Mouse (Mus musculus): ENCODE data around the gene Efemp1.

Gene Efemp1

GRCm38 (mm10) chr11:28853102-28853800 is at the start of gene Efemp1:
Gene Efemp1 (plus strand): TSS chr11:28853204.
- in situ Hi-C loops (cut with MboI) = no loop called here

GRCm38 (mm10) chr11:28808685-28809084 is 44.3 kb upstream of the Efemp1 start:
- in situ Hi-C loops (cut with MboI) = no loop called here

DNA sequence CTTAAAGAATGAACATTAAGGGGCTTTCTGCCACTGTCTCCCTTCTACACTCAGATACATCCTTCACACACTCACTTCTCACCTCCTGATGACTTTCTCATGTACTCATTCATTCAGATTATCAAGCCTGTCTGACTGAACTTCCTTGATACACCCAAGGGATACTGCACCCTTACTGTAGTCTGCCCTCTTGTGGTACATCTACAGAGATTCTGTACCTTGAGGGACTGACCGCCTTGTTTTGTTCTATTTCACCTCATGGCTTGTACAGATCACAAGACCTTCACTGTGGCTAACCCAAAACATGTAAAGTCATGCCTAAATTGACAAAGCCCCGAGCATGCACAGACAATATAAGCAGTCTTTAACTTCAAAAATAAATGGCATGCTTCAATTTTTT is 41.1 kb upstream of the Efemp1 start:
- in situ Hi-C loops (cut with MboI) = no loop called here

DNA sequence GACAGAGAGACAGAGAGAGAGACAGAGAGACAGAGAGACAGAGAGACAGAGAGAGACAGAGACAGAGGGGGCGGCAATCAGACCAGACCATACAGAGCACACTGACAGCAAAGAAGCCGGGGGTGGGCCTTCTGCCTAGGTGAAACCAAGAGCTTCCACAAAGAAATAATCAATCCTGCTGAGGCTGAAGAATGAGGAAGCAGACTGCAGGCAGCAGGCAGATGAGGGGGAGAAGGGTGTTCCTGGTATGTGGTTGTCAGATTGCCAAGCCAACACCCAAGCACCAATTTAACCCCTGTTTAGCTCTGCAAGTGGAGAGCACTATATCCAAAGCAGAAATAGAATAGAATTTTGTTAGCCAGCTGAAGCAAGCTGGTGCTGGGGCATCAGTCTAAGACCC is 40.4 kb upstream of the Efemp1 start:
- in situ Hi-C loops (cut with MboI) = no loop called here

DNA sequence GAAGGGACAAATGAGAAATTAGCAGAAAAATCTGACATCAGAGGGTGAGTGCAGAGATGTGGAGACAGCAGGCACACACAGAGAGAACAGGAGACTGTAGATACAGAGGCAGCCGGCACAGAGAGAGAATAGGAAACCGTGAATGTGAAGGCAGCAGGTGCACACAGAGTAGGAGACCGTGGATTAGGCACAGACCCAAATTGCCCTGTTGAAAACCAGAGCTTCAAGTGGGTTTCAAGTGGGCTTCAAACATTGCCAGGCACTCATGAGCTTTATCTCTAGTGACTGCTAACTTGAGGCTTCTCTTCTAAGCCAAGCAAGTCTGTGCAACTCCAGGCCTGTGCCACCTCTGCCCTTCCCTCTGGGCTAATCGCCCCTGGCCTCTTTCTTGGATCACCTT is 35.6 kb upstream of the Efemp1 start:
- in situ Hi-C loops (cut with MboI) = no loop called here

GRCm38 (mm10) chr11:28826950-28827349 is 26.1 kb upstream of the Efemp1 start:
- in situ Hi-C loops (cut with MboI) = no loop called here

DNA sequence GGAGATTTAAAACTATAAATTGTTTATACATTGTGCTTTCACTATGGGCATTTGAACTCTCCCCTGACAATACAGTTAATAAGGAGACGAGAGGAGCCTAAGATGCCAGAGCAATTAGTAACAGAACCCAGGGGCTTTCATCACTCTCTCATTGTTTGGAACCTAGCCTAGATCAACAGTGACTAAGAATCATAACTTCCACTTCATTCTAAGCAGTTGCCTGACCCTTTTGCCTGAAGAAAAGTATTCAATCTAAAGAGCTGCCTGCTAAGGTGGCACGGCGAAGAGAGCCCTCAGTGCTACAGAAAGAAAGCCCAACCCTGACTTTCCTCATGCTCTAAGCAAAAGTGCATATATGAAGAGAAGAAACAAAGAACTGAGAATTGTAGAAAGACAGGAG is 19.2 kb upstream of the Efemp1 start:
- in situ Hi-C loops (cut with MboI) = no loop called here

DNA sequence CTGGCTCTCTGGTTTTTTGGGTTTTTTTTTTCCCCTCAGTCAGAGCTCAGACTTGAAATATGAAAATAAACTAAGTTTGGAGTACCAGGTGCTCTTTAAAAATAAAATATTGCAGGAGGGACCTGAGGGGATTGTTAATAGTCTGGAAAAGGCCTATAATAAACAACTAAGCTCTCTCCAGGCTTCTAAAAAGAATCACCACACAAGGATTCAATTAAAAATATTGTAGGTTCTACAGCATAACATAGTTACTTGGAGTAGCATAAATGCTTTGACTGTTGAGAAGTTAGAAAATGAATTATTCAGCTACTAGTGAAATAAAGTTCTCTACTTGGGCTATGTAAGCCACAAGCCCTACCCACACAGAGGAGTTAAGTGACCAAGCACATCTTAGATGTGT is 17.9 kb upstream of the Efemp1 start:
- in situ Hi-C loops (cut with MboI) = no loop called here

- in situ Hi-C loops (cut with MboI) = no loop called here
Observed at GRCm38 (mm10) chr11:28849841-28850240, 3.2 kb upstream of the Efemp1 start.

DNA sequence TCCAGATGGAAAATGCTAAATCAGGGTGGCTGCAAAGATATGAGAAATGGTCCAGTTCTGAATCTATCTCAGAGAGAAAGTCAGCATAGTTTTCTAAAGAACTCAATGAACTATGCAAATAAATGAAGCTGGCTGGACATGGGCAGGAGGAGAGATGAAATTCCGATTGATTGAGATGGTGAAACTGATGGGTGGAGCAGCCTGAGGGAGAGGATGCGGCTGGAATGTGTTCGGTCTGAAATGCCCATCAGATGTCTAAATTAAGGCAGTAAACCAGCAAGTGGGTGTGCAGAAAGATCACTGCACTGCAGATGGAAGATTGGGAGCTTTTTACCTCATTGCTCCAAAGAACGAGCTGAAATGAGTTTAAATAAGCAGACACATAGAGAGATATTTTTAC is 1.4 kb upstream of the Efemp1 start:
- in situ Hi-C loops (cut with MboI) = no loop called here

DNA sequence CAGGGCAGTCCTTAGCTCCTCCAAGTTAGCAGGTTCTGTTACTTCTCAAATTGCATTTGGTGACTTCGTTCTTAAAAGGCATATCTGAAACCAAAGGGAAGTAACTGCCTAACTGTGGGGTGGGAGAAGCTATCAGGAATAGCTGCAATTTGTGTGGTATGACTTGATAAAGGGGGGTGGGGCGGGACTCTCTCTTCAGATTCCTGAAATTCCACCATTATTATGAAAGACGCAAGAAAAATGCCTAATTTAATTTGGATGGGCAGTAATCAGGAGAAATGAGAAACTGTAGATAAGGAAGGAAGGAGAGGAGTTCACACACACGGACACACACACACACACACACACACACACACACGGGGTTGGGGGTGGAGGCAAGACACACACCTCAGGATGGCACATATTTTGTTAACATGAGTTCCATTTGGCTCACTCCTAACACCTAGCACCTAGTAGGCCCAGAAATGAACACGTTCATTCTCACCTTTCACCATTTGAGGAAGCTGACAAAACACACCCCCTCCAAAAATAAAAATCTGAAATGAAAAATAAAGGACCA is 564 bp upstream of the Efemp1 start:
- in situ Hi-C loops (cut with MboI) = no loop called here

DNA sequence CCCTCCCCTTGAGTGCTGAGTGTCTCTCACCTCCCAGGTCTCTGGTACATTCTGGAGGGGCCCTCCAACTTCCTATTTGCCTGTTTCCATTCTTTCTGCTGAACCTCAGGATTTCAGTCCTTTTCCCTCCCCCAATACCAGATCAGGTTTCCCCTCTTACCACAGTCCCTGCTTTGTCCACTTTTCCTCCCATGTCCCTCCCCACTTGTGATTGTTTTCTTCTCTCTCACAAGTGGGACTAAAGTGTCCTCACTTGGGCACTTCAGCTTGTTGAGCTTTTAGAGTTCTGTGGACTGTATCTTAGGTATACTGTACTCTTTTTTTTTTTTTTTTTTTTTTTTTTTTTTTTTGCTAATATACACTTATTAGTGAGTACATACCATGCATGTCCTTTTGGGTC is 6.1 kb downstream of the Efemp1 start:
- in situ Hi-C loops (cut with MboI) = no loop called here

- in situ Hi-C loops (cut with MboI) = no loop called here
Observed at GRCm38 (mm10) chr11:28869129-28869528, 16.1 kb downstream of the Efemp1 start.

GRCm38 (mm10) chr11:28881381-28881976 is 28.5 kb downstream of the Efemp1 start:
- in situ Hi-C loops (cut with MboI) = no loop called here

DNA sequence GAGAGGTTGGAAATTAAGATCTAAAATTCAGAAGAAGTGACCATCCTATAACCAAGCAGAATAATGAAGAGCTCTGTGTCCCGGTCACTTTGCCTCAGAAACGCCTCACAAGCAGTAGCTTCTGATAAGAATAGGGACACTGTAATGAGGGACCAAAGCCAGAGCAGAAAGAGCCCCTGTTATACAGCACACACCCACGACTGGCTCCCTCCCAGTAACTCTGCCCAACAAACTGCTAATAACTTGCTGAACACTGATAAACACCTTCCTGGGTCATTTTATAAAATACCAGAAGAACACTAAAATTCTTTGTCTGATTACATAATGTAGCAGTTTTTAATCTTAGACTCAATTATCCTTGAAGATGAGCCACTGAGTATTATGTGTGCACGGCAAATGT is 30.1 kb downstream of the Efemp1 start:
- in situ Hi-C loops (cut with MboI) = no loop called here

- in situ Hi-C loops (cut with MboI) = no loop called here
Observed at GRCm38 (mm10) chr11:28889538-28889937, 36.5 kb downstream of the Efemp1 start.

GRCm38 (mm10) chr11:28891515-28891914 is 38.5 kb downstream of the Efemp1 start:
- in situ Hi-C loops (cut with MboI) = no loop called here

DNA sequence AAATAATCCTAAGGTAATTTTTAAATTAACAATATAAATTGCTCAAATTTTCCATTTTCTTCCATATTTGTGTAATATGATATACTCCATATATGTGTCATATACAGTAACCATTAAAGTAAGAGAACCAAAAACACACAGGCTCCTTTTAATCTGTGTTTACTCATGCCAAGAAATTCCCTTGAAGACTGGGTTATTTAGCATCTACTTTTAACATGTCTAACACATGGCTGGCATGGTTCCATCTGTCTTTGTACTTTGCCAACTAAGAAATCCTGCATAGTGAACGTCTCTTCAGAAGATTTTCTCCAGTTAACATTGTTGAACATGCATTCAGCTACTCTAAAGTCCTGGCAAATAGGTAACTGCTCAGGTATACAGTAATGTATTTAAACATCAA is 46.4 kb downstream of the Efemp1 start:
- in situ Hi-C loops (cut with MboI) = no loop called here

GRCm38 (mm10) chr11:28904596-28904995 is 51.6 kb downstream of the Efemp1 start:
- in situ Hi-C loops (cut with MboI) = no loop called here

- in situ Hi-C loops (cut with MboI) = no loop called here
Observed at GRCm38 (mm10) chr11:28906288-28906687, 53.3 kb downstream of the Efemp1 start.

DNA sequence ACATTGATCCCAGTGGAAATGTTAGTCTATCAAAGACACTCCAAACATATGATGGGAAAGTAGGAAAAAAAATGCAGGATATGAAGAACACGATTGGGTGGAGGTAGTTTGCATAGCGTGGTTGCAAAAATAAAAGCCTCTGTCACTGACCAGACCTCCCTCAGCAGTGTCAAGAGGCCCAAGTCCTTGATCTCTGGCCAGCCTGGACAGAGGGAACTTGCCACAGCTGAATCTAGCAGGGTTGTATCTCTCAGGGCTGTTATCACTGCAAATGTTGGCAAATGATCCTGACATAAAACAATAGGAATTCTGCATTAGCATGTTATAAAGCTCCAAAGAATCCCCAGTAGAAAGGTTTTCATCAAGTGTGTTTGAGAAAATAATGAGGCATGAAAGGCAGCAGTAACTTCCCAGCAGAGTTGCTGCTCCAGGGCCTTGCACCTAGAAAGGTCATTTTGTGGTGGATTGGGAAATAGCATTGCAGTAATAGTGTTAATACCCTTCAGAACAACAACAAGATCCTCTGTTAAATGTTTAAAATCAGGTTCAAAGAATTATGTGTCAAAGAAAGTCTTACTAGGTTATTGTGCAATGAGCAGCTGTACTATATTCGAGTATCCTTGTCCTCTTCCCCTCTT is 56.0 kb downstream of the Efemp1 start:
- in situ Hi-C loops (cut with MboI) = no loop called here

DNA sequence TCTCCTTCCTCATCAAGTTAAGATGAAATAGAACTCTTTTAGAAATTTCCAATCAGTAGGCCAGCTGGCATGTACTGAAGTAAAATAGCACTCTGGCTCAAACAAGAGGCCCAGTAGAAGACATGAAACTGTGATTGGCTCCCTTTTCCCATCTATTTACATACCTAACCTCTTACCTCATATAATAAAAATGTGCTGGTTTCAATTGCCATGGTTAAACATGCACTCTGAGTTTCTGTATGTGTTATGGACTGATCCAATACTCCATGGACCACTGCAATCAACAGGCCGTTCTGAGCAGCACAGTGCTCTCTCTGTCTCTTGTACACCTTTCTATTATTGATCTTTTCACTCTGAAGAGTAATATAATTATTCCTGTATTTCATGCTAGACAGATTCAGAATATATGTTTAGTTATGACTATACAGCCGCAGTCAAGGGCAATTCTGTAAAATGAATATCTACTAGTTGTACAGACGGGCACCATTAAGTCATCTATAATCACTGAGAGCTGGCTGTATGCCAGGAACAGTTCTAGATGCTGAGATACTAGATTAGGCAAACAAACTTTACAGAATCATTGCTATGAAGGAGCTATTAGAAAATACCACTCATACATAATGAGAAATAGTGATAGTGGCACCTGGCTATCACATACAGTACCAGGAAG is 59.6 kb downstream of the Efemp1 start:
- in situ Hi-C loops (cut with MboI) = no loop called here

- in situ Hi-C loops (cut with MboI) = no loop called here
Observed at GRCm38 (mm10) chr11:28934449-28934848, 81.4 kb downstream of the Efemp1 start.

Measured in mature B cell (primary cell).